In genomic region chr1:85600794-85601193, GRCm38 (mm10) we compare ENCODE assay signal across 17 mouse cellular contexts. TPM values are rescaled to one million over a fixed set of nuclear protein-coding genes. Genes with fewer than 3 reads are reported as not detected.
DNase-seq lines count a peak whose midpoint lies in the region; ATAC-seq and TF ChIP-seq lines count a peak whose summit lies in the region.
"Not testable (repeated sequence)": the region's sequence is repeated elsewhere in the genome, so short reads cannot be mapped to it uniquely, and the experiment has no call there.
"Had no signal": no experiment of that assay in that cellular context is flagged by ENCODE, and none has a peak within 500 bp of the region (broad histone marks: within the 10 kb centered on the region; RNA-seq: fewer than 3 reads in every experiment).

No protein-coding gene starts in this region.

- DNase-seq in MEL (ENCODE audit: low read depth, low spot score) = peak; percentile 66
- DNase-seq in spleen, postnatal 14 days (ENCODE audit: low spot score in 2 of 2) = peak; percentile 27 to 40
- DNase-seq in urinary bladder, adult 18-20 months (ENCODE audit: low spot score in 2 of 2) = peak; percentile 43

- 60% methylated on average over 4 of the region's 4 CpGs for WGBS in heart, embryonic 11.5 days (ENCODE audit: insufficient replicate concordance)
- WGBS in intestine, postnatal 0 days = 56% methylated on average over 4 of the region's 4 CpGs
- WGBS in liver, embryonic 15.5 days (ENCODE audit: insufficient replicate concordance) = 36% methylated on average over 4 of the region's 4 CpGs
- WGBS in macrophage (ENCODE audit: missing documents) = 23% methylated on average over 4 of the region's 4 CpGs

- not testable (repeated sequence) for H3K27me3 ChIP-seq in MEL (ENCODE audit: control insufficient read depth in 1 of 2, insufficient read depth in 2 of 2, low read length in 2 of 2); heart, embryonic 11.5 days (ENCODE audit: control insufficient read depth, insufficient read depth, low read length); intestine, postnatal 0 days (replicated peaks; ENCODE audit: control insufficient read depth, insufficient read depth, low read length); liver, embryonic 15.5 days

- not testable (repeated sequence) for TF ChIP-seq POLR2A in MEL (IDR thresholded peaks at IDR 0.05; ENCODE audit: control insufficient read depth in 1 of 2, insufficient read depth in 1 of 2, low read depth in 1 of 2, low read length in 2 of 2, poor library complexity in 1 of 2); bone marrow macrophage, adult 2 months (IDR thresholded peaks at IDR 0.05; ENCODE audit: borderline replicate concordance, low read depth, low read length)

- H3K36me3 ChIP-seq in MEL (ENCODE audit: control insufficient read depth in 1 of 2, insufficient read depth in 2 of 2, low read length in 2 of 2); heart, embryonic 11.5 days (ENCODE audit: control insufficient read depth, insufficient read depth, low read length); intestine, postnatal 0 days (ENCODE audit: control insufficient read depth, insufficient read depth); liver, embryonic 15.5 days (replicated peaks); macrophage (ENCODE audit: inconsistent target): not testable (repeated sequence)

- not testable (repeated sequence) for ATAC-seq in heart, embryonic 11.5 days (replicated peaks; ENCODE audit: insufficient number of reproducible peaks, low FRiP score, low TSS enrichment); intestine, postnatal 0 days; liver, embryonic 15.5 days (ENCODE audit: insufficient read depth)

- H3K4me2 ChIP-seq in heart, embryonic 11.5 days = peak overlapping the region; percentile 11; the same call in 1 of the 2 replicates
- H3K4me2 ChIP-seq in intestine, postnatal 0 days (replicated peaks; ENCODE audit: low read depth) = peak overlapping the region; percentile 44
- H3K4me2 ChIP-seq in liver, embryonic 15.5 days = peak overlapping the region; percentile 40

- H3K9ac ChIP-seq in MEL (ENCODE audit: control insufficient read depth, low read depth, low read length, poor library complexity, severe bottlenecking) = peak overlapping the region; percentile 72
- not testable (repeated sequence) for H3K9ac ChIP-seq in heart, embryonic 11.5 days (ENCODE audit: low read depth, low read length); intestine, postnatal 0 days (ENCODE audit: low read depth, low read length); liver, embryonic 15.5 days

- TF ChIP-seq RAD21 in MEL (IDR thresholded peaks at IDR 0.05; ENCODE audit: low read depth, low read length) = not testable (repeated sequence)

- not testable (repeated sequence) for H3K9me3 ChIP-seq in MEL (replicated peaks; ENCODE audit: insufficient read depth, low read length); heart, embryonic 11.5 days (replicated peaks; ENCODE audit: control insufficient read depth, low read length); intestine, postnatal 0 days (ENCODE audit: control insufficient read depth); liver, embryonic 15.5 days (replicated peaks)

- H3K4me3 ChIP-seq in MEL (ENCODE audit: control insufficient read depth in 1 of 2, insufficient read depth in 1 of 2, low read depth in 2 of 2, low read length in 2 of 2) (peak overlapping the region; percentile 59 to 65), macrophage (ENCODE audit: inconsistent target) (peak overlapping the region; percentile 33)
- peak overlapping the region; percentile 50 for H3K4me3 ChIP-seq in bone marrow macrophage, adult 2 months (ENCODE audit: insufficient read depth, low read length)
- not testable (repeated sequence) for H3K4me3 ChIP-seq in heart, embryonic 11.5 days (ENCODE audit: low read depth, low read length); intestine, postnatal 0 days (ENCODE audit: low read depth, low read length); liver, embryonic 15.5 days (replicated peaks)

- H3K4me1 ChIP-seq in MEL (ENCODE audit: control insufficient read depth in 1 of 2, insufficient read depth in 2 of 2, low read length in 2 of 2); bone marrow macrophage, adult 2 months (ENCODE audit: control insufficient read depth, insufficient read depth, low read length); heart, embryonic 11.5 days (ENCODE audit: control insufficient read depth, insufficient read depth, low read length); intestine, postnatal 0 days (replicated peaks; ENCODE audit: control insufficient read depth, insufficient read depth, low read length); liver, embryonic 15.5 days (replicated peaks): not testable (repeated sequence)

- TF ChIP-seq EP300 in MEL (IDR thresholded peaks at IDR 0.05; ENCODE audit: low read depth in 1 of 2, low read length in 2 of 2) = not testable (repeated sequence)

- H3K27ac ChIP-seq in MEL (ENCODE audit: control insufficient read depth, low read depth, low read length) (peak overlapping the region; percentile 33), macrophage (peak overlapping the region; percentile 60)
- H3K27ac ChIP-seq in bone marrow macrophage, adult 2 months (ENCODE audit: insufficient read depth, low read depth, low read length) = peak overlapping the region; percentile 42
- H3K27ac ChIP-seq in heart, embryonic 11.5 days (ENCODE audit: low read depth, low read length); intestine, postnatal 0 days (ENCODE audit: low read depth, low read length): not testable (repeated sequence)
- H3K27ac ChIP-seq in liver, embryonic 15.5 days (replicated peaks) = peak overlapping the region; percentile 38; the same call in 1 of the 2 replicates

- not testable (repeated sequence) for H3K79me2 ChIP-seq in MEL (ENCODE audit: control insufficient read depth, insufficient read depth, low read length, poor library complexity)
- peaks cover 39% of the 10 kb centered on the region; the same call in 1 of the 2 replicates for H3K79me2 ChIP-seq in macrophage (ENCODE audit: inconsistent target)

- TF ChIP-seq CTCF in MEL (IDR thresholded peaks at IDR 0.05 in 2 of 3, conservative IDR thresholded peaks at IDR 0.05 in 1 of 3; ENCODE audit: control insufficient read depth in 1 of 3, insufficient read depth in 1 of 3, low read depth in 2 of 3, low read length in 3 of 3, poor library complexity in 1 of 3, severe bottlenecking in 1 of 3); bone marrow macrophage, adult 2 months (IDR thresholded peaks at IDR 0.05; ENCODE audit: low read depth, low read length); intestine, postnatal 0 days (IDR thresholded peaks at IDR 0.05; ENCODE audit: low read depth): not testable (repeated sequence)

RNA-seq across cellular contexts. Expression of gene Sp140, which starts 0.6 kb away (rescaled TPM):
- total RNA-seq in MEL (2012; rRNA removed) = 7.3 and 8.2 TPM in 2 replicates
- polyA plus RNA-seq in MEL (2012; ENCODE audit: insufficient read depth in 1 of 2, insufficient read length in 2 of 2, low read depth in 1 of 2, low replicate concordance in 2 of 2, missing spikeins in 1 of 2) = 10 to 100 TPM in 1 of 2 experiments, not detected in 1; 16.5 TPM
- polyA plus RNA-seq in bone marrow macrophage, adult 2 months (2012; ENCODE audit: insufficient read depth, insufficient read length, missing spikeins) = 69.8 and 72.9 TPM in 2 replicates
- 2.1 and 2.8 TPM in 2 replicates for polyA plus RNA-seq in heart, embryonic 11.5 days (2014; fragmentation: Nextera tagmentation; extraction: Ambion mirVana)
- polyA plus RNA-seq in intestine, postnatal 0 days (2015; fragmentation: Nextera tagmentation; extraction: Ambion mirVana) = 1.6 and 1.8 TPM in 2 replicates
- 5.6 and 5.7 TPM in 2 replicates for polyA plus RNA-seq in liver, embryonic 15.5 days (2015; fragmentation: Nextera tagmentation; extraction: Ambion mirVana)
- 1,000 to 10,000 TPM in 3 of 26 experiments, 100 to 1,000 TPM in 23; 150 to 2,323 (median 556) TPM for total RNA-seq in macrophage (2018; cell fraction: chromatin; rRNA removed)
- total RNA-seq in macrophage (2018; cell fraction: cytosol; rRNA removed) = 100 to 1,000 TPM in 14 of 26 experiments, 10 to 100 TPM in 12; 49.0 to 314 (median 184) TPM
- total RNA-seq in macrophage (2018; cell fraction: nucleus; rRNA removed) = 1,000 to 10,000 TPM in 1 of 26 experiments, 100 to 1,000 TPM in 24, 10 to 100 TPM in 1; 75.2 to 1,710 (median 394) TPM
- polyA plus RNA-seq in macrophage (2018) = 29.2 to 96.4 TPM (median 60.3 TPM) in 3 replicates
- polyA plus RNA-seq: erythroblast, embryonic 14.5 days had no signal

RNA-seq across cellular contexts. Expression of gene Sp110, which starts 2.2 kb away (rescaled TPM):
- total RNA-seq in MEL (2012; rRNA removed) = 8.6 and 12.7 TPM in 2 replicates
- 10 to 100 TPM in 1 of 2 experiments, not detected in 1; 13.7 TPM for polyA plus RNA-seq in MEL (2012; ENCODE audit: insufficient read depth in 1 of 2, insufficient read length in 2 of 2, low read depth in 1 of 2, low replicate concordance in 2 of 2, missing spikeins in 1 of 2)
- 112 and 117 TPM in 2 replicates for polyA plus RNA-seq in bone marrow macrophage, adult 2 months (2012; ENCODE audit: insufficient read depth, insufficient read length, missing spikeins)
- polyA plus RNA-seq in heart, embryonic 11.5 days (2014; fragmentation: Nextera tagmentation; extraction: Ambion mirVana) = 0.48 and 1.4 TPM in 2 replicates
- polyA plus RNA-seq in intestine, postnatal 0 days (2015; fragmentation: Nextera tagmentation; extraction: Ambion mirVana) = 0.91 and 1.6 TPM in 2 replicates
- polyA plus RNA-seq in liver, embryonic 15.5 days (2015; fragmentation: Nextera tagmentation; extraction: Ambion mirVana) = 5.2 and 5.7 TPM in 2 replicates
- 1,000 to 10,000 TPM in 10 of 26 experiments, 100 to 1,000 TPM in 16; 243 to 1,466 (median 941) TPM for total RNA-seq in macrophage (2018; cell fraction: chromatin; rRNA removed)
- 100 to 1,000 TPM in 14 of 26 experiments, 10 to 100 TPM in 12; 59.6 to 303 (median 178) TPM for total RNA-seq in macrophage (2018; cell fraction: cytosol; rRNA removed)
- 100 to 1,000 TPM; 139 to 993 (median 425) TPM for total RNA-seq in macrophage (2018; cell fraction: nucleus; rRNA removed)
- 64.5 to 147 TPM (median 125 TPM) in 3 replicates for polyA plus RNA-seq in macrophage (2018)
- polyA plus RNA-seq: myocyte had no signal

RNA-seq across cellular contexts. Expression of gene G530012D18Rik, which starts 25.3 kb away (rescaled TPM):
- total RNA-seq in MEL (2012; rRNA removed) = 0.88 and 2.0 TPM in 2 replicates
- 1 to 10 TPM in 1 of 2 experiments, not detected in 1; 6.4 TPM for polyA plus RNA-seq in MEL (2012; ENCODE audit: insufficient read depth in 1 of 2, insufficient read length in 2 of 2, low read depth in 1 of 2, low replicate concordance in 2 of 2, missing spikeins in 1 of 2)
- polyA plus RNA-seq in bone marrow macrophage, adult 2 months (2012; ENCODE audit: insufficient read depth, insufficient read length, missing spikeins) = not detected in 2 replicates
- not detected in 2 replicates for polyA plus RNA-seq in heart, embryonic 11.5 days (2014; fragmentation: Nextera tagmentation; extraction: Ambion mirVana)
- polyA plus RNA-seq in intestine, postnatal 0 days (2015; fragmentation: Nextera tagmentation; extraction: Ambion mirVana) = not detected in 2 replicates
- polyA plus RNA-seq in liver, embryonic 15.5 days (2015; fragmentation: Nextera tagmentation; extraction: Ambion mirVana) = 0.66 TPM in 1 of 2 replicates, not detected in the other
- total RNA-seq in macrophage (2018; cell fraction: chromatin; rRNA removed) = 1 to 10 TPM in 1 of 26 experiments, not detected in 25; 3.9 TPM
- under 1 TPM in 5 of 26 experiments, not detected in 21; 0.29 to 0.94 (median 0.46) TPM for total RNA-seq in macrophage (2018; cell fraction: cytosol; rRNA removed)
- total RNA-seq in macrophage (2018; cell fraction: nucleus; rRNA removed) = 1 to 10 TPM in 1 of 26 experiments, not detected in 25; 2.0 TPM
- polyA plus RNA-seq in macrophage (2018) = not detected in 3 replicates
- total RNA-seq: adrenal gland, postnatal 4 days; granulocyte monocyte progenitor cell, adult 5-6 weeks had no signal
- polyA plus RNA-seq: cerebellum, adult 2 months; erythroblast, embryonic 14.5 days; hindbrain, embryonic 15.5 days; limb, embryonic 12.5 days; midbrain, embryonic 10.5 days; myocyte; stomach, embryonic 14.5 days had no signal

RNA-seq across cellular contexts. Expression of gene Sp100, which starts 49.0 kb away (rescaled TPM):
- 2.8 and 3.7 TPM in 2 replicates for total RNA-seq in MEL (2012; rRNA removed)
- polyA plus RNA-seq in MEL (2012; ENCODE audit: insufficient read depth in 1 of 2, insufficient read length in 2 of 2, low read depth in 1 of 2, low replicate concordance in 2 of 2, missing spikeins in 1 of 2) = 1 to 10 TPM in 1 of 2 experiments, not detected in 1; 6.5 TPM
- polyA plus RNA-seq in bone marrow macrophage, adult 2 months (2012; ENCODE audit: insufficient read depth, insufficient read length, missing spikeins) = 267 and 291 TPM in 2 replicates
- polyA plus RNA-seq in heart, embryonic 11.5 days (2014; fragmentation: Nextera tagmentation; extraction: Ambion mirVana) = 0.46 and 0.99 TPM in 2 replicates
- 4.2 and 6.2 TPM in 2 replicates for polyA plus RNA-seq in intestine, postnatal 0 days (2015; fragmentation: Nextera tagmentation; extraction: Ambion mirVana)
- polyA plus RNA-seq in liver, embryonic 15.5 days (2015; fragmentation: Nextera tagmentation; extraction: Ambion mirVana) = 5.7 and 6.6 TPM in 2 replicates
- 1,000 to 10,000 TPM in 12 of 26 experiments, 100 to 1,000 TPM in 14; 332 to 1,770 (median 898) TPM for total RNA-seq in macrophage (2018; cell fraction: chromatin; rRNA removed)
- total RNA-seq in macrophage (2018; cell fraction: cytosol; rRNA removed) = 100 to 1,000 TPM; 185 to 691 (median 392) TPM
- 1,000 to 10,000 TPM in 1 of 26 experiments, 100 to 1,000 TPM in 25; 241 to 1,017 (median 530) TPM for total RNA-seq in macrophage (2018; cell fraction: nucleus; rRNA removed)
- 173 to 365 TPM (median 347 TPM) in 3 replicates for polyA plus RNA-seq in macrophage (2018)
